Mouse (Mus musculus) MN1 (cell line): Measurements from ENCODE around the gene Kctd15.

ENCODE experiments used
- DNase-seq: peaks from one replicate; pipeline ENCODE4 v3.0.0-alpha.2; 2016; ENCODE audit warnings: low spot score

Kctd15 gene

GRCm38 (mm10) chr7:34656632-34657031 lies at the start of gene Kctd15:
Gene Kctd15, minus strand, starts transcription at chr7:34656732.
- DNase-seq: no peak

DNA sequence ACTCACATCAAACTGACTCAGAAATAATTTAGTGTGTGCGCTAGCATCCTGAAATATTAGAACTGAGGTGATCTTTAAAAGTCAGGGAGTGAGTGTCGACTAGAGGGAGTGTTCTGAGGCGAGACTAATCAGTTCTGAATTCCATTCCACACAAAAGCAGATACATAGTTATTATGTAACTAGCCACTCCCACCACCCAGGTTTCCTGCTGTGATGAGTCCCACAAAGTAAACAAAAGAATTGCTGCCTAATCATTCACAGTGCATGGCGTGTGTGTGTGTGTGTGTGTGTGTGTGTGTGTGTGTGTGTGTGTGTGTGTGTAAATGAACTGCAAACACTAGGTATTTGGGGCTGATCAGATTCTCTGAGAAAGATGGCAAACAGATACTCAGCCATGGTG lies 47.9 kb upstream of the Kctd15 start:
- no peak for DNase-seq

DNA sequence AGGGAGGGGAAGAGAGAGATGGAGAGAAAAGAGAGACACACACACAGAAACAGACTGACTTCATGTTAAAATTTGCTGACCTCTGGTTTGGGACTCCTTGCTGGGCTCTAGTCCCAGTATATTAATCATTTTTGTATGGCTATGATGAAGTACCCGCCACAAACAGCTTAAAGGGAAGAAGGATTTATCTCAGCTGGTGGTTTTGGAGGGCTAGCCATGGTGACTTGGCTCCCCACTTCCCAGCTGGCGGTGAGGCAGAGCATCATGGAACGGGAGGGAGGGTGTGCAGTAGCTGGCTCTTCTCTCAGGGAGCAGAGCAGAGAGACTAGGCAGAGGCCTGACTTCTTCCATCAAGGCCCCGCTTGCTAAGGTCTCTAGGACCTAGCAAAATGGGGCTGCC lies 46.9 kb upstream of the Kctd15 start:
- no peak for DNase-seq

DNA sequence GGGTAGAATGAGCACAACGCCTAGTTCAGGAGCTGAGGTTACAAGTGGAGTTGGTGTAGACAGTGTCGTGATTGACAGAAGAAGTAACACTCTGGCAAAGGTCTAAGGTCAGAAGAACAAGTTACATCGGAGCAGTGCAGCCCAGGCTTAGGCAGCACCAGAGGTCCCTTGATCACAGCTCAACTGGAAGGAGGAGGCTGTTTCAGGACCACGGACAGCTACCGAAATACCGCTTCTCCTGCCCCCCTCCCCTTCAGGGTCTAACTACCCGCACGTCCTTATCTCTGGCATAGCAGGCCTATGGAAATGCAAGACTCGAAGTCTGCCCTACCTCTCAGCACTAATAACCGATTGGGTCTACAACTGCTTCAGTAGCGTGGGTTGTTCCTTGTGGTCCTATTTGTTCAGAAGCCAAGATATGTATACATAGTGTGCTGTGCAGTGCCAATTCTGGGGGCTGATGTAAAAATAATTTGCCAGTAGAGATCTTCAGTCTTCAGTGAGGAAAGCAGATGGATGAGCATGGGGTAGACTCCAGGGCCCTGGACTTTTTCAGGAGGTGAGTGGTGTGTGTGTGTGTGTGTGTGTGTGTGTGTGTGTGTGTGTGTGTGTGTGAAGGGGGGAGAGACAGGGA lies 46.3 kb upstream of the Kctd15 start:
- DNase-seq: no peak

- DNase-seq: no peak
Observed at GRCm38 (mm10) chr7:34699888-34700287, 43.4 kb upstream of the Kctd15 start.

- DNase-seq: no peak
Observed at GRCm38 (mm10) chr7:34698221-34698620, 41.7 kb upstream of the Kctd15 start.

DNA sequence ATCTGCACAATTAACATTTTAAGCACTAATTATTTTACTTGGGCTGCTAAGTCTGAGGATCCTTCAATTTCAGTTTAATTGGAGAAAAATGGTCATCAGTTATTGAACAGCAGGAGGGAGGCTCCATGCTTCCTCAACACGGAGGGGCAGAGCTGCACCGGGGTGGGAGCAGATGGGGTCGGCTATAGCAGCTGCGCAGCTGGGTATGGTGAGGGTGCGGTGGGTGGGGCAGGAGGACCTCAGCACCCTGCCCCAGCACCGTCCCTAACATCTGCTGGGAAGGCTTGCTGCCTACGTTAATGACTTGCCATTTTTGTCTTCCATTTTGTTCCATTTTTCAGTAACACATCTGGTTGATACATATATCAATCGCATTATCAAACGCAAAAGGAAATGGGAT lies 39.6 kb upstream of the Kctd15 start:
- DNase-seq: no peak

GRCm38 (mm10) chr7:34694898-34695297 lies 38.4 kb upstream of the Kctd15 start:
- no peak for DNase-seq

GRCm38 (mm10) chr7:34693916-34694315 lies 37.4 kb upstream of the Kctd15 start:
- DNase-seq: no peak

DNA sequence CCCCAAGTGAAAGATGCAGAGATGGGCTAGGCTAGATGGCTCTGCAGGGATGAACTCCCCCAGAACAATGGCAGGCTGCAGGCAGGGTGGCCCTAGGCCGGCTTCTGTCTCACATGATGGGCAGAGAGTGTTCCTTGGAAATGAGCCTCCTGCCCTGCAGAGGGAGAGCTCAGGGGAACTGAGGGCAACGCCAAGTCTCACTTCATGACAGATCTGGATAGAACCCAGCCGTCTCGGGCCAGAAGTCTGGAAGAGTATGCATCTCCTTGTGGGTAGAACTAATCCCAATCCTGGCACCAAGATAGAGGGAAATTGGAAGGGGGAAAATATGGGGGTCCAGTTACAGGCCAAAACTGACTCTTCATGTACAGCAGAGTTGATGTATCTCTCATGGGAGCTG lies 36.5 kb upstream of the Kctd15 start:
- no peak for DNase-seq

- peak; percentile 59 for DNase-seq
Observed at GRCm38 (mm10) chr7:34690111-34690510, 33.6 kb upstream of the Kctd15 start.

DNA sequence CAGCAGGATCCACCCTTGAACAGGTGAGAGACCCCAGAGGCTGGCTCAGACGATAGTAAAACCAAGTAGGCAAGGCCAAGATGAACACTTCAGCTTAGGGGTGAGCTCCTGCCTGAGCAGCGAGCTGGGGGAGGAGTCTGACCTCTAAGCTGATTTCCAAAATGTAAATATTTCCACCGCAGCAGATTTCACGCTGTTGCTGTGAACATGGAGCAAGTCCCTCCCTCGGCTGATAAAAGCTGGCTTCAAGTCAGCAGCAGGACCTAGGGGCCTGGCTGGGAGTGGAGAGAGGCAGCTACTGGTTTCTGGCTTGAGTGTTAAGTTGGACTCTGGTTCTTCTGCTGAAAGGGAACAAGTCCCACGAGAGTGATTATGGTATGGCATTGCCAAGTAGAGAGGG lies 32.5 kb upstream of the Kctd15 start:
- DNase-seq: peak; percentile 59

- DNase-seq: peak; percentile 59
Observed at GRCm38 (mm10) chr7:34685801-34686200, 29.3 kb upstream of the Kctd15 start.

GRCm38 (mm10) chr7:34685176-34685575 lies 28.6 kb upstream of the Kctd15 start:
- no peak for DNase-seq

- DNase-seq: no peak
Observed at GRCm38 (mm10) chr7:34680771-34681421, 24.4 kb upstream of the Kctd15 start.

- DNase-seq: no peak
Observed at GRCm38 (mm10) chr7:34679886-34680285, 23.4 kb upstream of the Kctd15 start.

- DNase-seq: peak; percentile 71
Observed at GRCm38 (mm10) chr7:34675831-34676514, 19.4 kb upstream of the Kctd15 start.

DNA sequence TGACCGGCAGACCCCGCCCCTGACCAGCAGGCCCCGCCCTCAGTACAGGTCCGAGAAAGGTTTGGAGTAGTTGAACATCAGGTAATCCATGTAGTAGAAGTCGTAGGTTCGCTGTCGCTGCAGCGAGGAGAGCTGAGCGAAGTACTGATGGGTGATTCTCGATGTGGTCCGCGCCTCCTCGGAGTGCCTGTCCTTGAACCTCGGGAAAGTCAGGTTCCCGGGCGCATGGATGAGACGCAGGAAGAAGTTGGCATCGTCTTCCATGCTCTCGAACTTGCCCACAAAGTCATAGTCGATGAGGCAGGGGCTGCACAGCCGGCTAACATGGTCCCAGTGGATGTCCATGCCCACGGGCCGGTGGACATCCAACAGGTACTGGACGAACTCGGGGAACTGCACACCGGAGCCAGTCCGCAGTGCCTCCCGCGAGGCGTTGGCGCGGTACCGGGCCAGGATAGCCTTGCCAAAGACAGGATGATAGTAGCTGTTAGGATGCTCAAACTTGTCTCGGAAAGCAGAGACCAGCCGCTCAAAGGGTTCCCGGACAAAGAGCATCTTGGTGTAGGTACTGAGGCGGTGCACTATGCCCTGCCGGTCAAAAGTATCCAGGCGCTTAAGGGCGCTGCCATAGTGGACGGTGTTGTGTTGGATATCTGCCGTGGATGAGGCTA lies 18.7 kb upstream of the Kctd15 start:
- DNase-seq: no peak

GRCm38 (mm10) chr7:34672916-34673315 lies 16.4 kb upstream of the Kctd15 start:
- DNase-seq: no peak

GRCm38 (mm10) chr7:34671911-34672310 lies 15.4 kb upstream of the Kctd15 start:
- peak; percentile 86 for DNase-seq

GRCm38 (mm10) chr7:34670778-34671177 lies 14.2 kb upstream of the Kctd15 start:
- DNase-seq: no peak

GRCm38 (mm10) chr7:34669336-34669735 lies 12.8 kb upstream of the Kctd15 start:
- no peak for DNase-seq

DNA sequence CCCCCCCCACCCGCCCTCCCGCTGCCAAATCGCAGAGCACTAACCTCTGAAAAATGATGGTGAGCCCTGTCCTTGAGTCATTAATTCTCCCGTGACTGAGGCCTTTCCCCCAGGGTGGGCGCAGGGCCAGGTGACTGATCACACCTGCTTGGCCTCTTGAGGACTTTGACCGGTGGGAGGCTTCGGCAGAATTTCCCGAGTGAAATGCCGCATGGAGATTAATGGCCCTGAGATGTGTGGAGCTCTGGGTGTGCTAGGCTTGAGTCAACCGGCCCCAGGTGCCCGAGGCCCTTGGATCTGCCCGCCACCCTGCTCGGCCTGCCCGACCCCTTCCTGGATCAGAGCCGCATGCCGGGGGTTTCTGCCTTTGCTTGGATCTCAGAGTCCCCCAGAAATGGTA lies 11.3 kb upstream of the Kctd15 start:
- no peak for DNase-seq
